Mouse (Mus musculus): ENCODE data around the gene G430095P16Rik. TPM values are rescaled to one million over a fixed set of nuclear protein-coding genes. Genes with fewer than 3 reads are reported as not detected.

G430095P16Rik gene
- total RNA-seq, 2 experiments from 2014 or later: 1.1 to 12.2 TPM

- ATAC-seq (replicated peaks; ENCODE audit: low FRiP score, poor library complexity, severe bottlenecking): no peak
These were observed 20.2 kb upstream of the G430095P16Rik start for GRCm38 (mm10) chr8:84702561-84702960.

GRCm38 (mm10) chr8:84702963-84703465 lies 19.8 kb upstream of the G430095P16Rik start:
- no peak for ATAC-seq (replicated peaks; ENCODE audit: low FRiP score, poor library complexity, severe bottlenecking)

- ATAC-seq (replicated peaks; ENCODE audit: low FRiP score, poor library complexity, severe bottlenecking): no peak
These were observed 19.1 kb upstream of the G430095P16Rik start for GRCm38 (mm10) chr8:84703466-84704249.

GRCm38 (mm10) chr8:84704356-84704755 lies 18.5 kb upstream of the G430095P16Rik start:
- ATAC-seq (replicated peaks; ENCODE audit: low FRiP score, poor library complexity, severe bottlenecking): peak; percentile 25

- ATAC-seq (replicated peaks; ENCODE audit: low FRiP score, poor library complexity, severe bottlenecking): no peak; the same call in 1 of the 2 replicates
These were observed 17.7 kb upstream of the G430095P16Rik start for GRCm38 (mm10) chr8:84704867-84705831.

- ATAC-seq (replicated peaks; ENCODE audit: low FRiP score, poor library complexity, severe bottlenecking): no peak
These were observed 16.8 kb upstream of the G430095P16Rik start for GRCm38 (mm10) chr8:84705960-84706359.

GRCm38 (mm10) chr8:84706610-84707266 lies 16.1 kb upstream of the G430095P16Rik start:
- ATAC-seq (replicated peaks; ENCODE audit: low FRiP score, poor library complexity, severe bottlenecking): no peak

GRCm38 (mm10) chr8:84707267-84707883 lies 15.4 kb upstream of the G430095P16Rik start:
- ATAC-seq (replicated peaks; ENCODE audit: low FRiP score, poor library complexity, severe bottlenecking): no peak

- no peak for ATAC-seq (replicated peaks; ENCODE audit: low FRiP score, poor library complexity, severe bottlenecking)
These were observed 14.7 kb upstream of the G430095P16Rik start for GRCm38 (mm10) chr8:84708071-84708541.

GRCm38 (mm10) chr8:84708774-84709475 lies 13.9 kb upstream of the G430095P16Rik start:
- ATAC-seq (replicated peaks; ENCODE audit: low FRiP score, poor library complexity, severe bottlenecking): peak; percentile 71

- ATAC-seq (replicated peaks; ENCODE audit: low FRiP score, poor library complexity, severe bottlenecking): no peak
These were observed 12.9 kb upstream of the G430095P16Rik start for GRCm38 (mm10) chr8:84709931-84710330.

GRCm38 (mm10) chr8:84711312-84711711 lies 11.5 kb upstream of the G430095P16Rik start:
- no peak for ATAC-seq (replicated peaks; ENCODE audit: low FRiP score, poor library complexity, severe bottlenecking)

GRCm38 (mm10) chr8:84711933-84712758 lies 10.7 kb upstream of the G430095P16Rik start:
- ATAC-seq (replicated peaks; ENCODE audit: low FRiP score, poor library complexity, severe bottlenecking): no peak

GRCm38 (mm10) chr8:84712759-84713120 lies 10.1 kb upstream of the G430095P16Rik start:
- no peak for ATAC-seq (replicated peaks; ENCODE audit: low FRiP score, poor library complexity, severe bottlenecking)

- no peak for ATAC-seq (replicated peaks; ENCODE audit: low FRiP score, poor library complexity, severe bottlenecking)
These were observed 9.4 kb upstream of the G430095P16Rik start for GRCm38 (mm10) chr8:84713381-84713780.

GRCm38 (mm10) chr8:84714161-84714560 lies 8.6 kb upstream of the G430095P16Rik start:
- no peak for ATAC-seq (replicated peaks; ENCODE audit: low FRiP score, poor library complexity, severe bottlenecking)

GRCm38 (mm10) chr8:84715893-84716468 lies 6.8 kb upstream of the G430095P16Rik start:
- ATAC-seq (replicated peaks; ENCODE audit: low FRiP score, poor library complexity, severe bottlenecking): no peak

- ATAC-seq (replicated peaks; ENCODE audit: low FRiP score, poor library complexity, severe bottlenecking): no peak
These were observed 6.0 kb upstream of the G430095P16Rik start for GRCm38 (mm10) chr8:84716790-84717189.

Data from erythroid progenitor cell, adult 5-6 weeks (primary cell).